Mouse (Mus musculus) CD8-positive naive resting alpha-beta T cell, adult 2 months (primary cell): ENCODE results near the gene Il4i1.

Source experiments
- DNase-seq, 2 experiments: peaks; one replicate each; pipeline ENCODE4 v3.0.0; 2022; ENCODE audit warnings: low read depth in 2 of 2, low spot score in 2 of 2

Gene Il4i1

GRCm38 (mm10) chr7:44815721-44816469 is at the start of gene Il4i1, which contains the start of gene Nup62:
Gene Il4i1, plus strand, starts transcription at chr7:44816387.
Gene Nup62, plus strand, starts transcription at chr7:44816088.
- DNase-seq = peak; percentile 99

GRCm38 (mm10) chr7:44768129-44768528 is 48.1 kb upstream of the Il4i1 start:
- no peak for DNase-seq

- no peak for DNase-seq
Observed at GRCm38 (mm10) chr7:44770046-44770578, 46.1 kb upstream of the Il4i1 start.

- DNase-seq = peak; percentile 35 to 46
Observed at GRCm38 (mm10) chr7:44772591-44773204, 43.5 kb upstream of the Il4i1 start.

GRCm38 (mm10) chr7:44776849-44777498 is 39.2 kb upstream of the Il4i1 start:
- no peak for DNase-seq

GRCm38 (mm10) chr7:44780101-44780500 is 36.1 kb upstream of the Il4i1 start:
- DNase-seq = no peak

GRCm38 (mm10) chr7:44789531-44789930 is 26.7 kb upstream of the Il4i1 start:
- no peak for DNase-seq

- no peak for DNase-seq
Observed at GRCm38 (mm10) chr7:44790066-44790465, 26.1 kb upstream of the Il4i1 start.

- no peak for DNase-seq
Observed at GRCm38 (mm10) chr7:44792781-44793180, 23.4 kb upstream of the Il4i1 start.

GRCm38 (mm10) chr7:44808927-44809326 is 7.3 kb upstream of the Il4i1 start:
- no peak for DNase-seq

- no peak for DNase-seq
Observed at GRCm38 (mm10) chr7:44809466-44809865, 6.7 kb upstream of the Il4i1 start.

GRCm38 (mm10) chr7:44810365-44810764 is 5.8 kb upstream of the Il4i1 start:
- DNase-seq = no peak

- DNase-seq = no peak
Observed at GRCm38 (mm10) chr7:44810819-44811557, 5.2 kb upstream of the Il4i1 start.

GRCm38 (mm10) chr7:44812651-44813325 is 3.4 kb upstream of the Il4i1 start:
- DNase-seq = no peak

GRCm38 (mm10) chr7:44813985-44814384 is 2.2 kb upstream of the Il4i1 start:
- DNase-seq = no peak

- no peak for DNase-seq
Observed at GRCm38 (mm10) chr7:44814423-44814822, 1.8 kb upstream of the Il4i1 start.

- no peak for DNase-seq
Observed at GRCm38 (mm10) chr7:44814952-44815553, 1.1 kb upstream of the Il4i1 start.

- no peak for DNase-seq
Observed at GRCm38 (mm10) chr7:44816470-44817021, 359 bp downstream of the Il4i1 start, which contains the start of gene Atf5. Gene Atf5, minus strand, starts transcription at chr7:44816658.

- DNase-seq = no peak
Observed at GRCm38 (mm10) chr7:44817441-44817840, 1.3 kb downstream of the Il4i1 start.

- no peak for DNase-seq
Observed at GRCm38 (mm10) chr7:44818164-44818563, 2.0 kb downstream of the Il4i1 start.
